ENCODE assay signal across 40 mouse cellular contexts in the genomic region with DNA sequence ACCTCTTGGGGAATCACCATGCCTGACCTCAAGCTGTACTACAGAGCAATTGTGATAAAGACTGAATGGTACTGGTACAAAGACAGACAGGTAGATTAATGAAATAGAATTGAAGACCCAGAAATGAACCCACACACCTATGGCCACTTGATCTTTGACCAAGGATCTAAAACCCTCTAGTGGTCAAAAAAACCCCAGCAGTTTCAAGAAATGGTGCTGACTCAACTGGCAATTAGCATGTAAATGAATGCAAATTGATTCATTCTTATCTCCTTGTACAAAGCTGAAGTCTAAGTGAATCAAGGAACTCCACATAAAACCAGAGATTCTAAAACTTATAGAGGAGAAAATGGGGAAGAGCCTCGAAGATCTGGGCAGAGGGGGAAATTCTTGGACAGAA. TPM values are rescaled to one million over a fixed set of nuclear protein-coding genes. Genes with fewer than 3 reads are reported as not detected.
"Had no signal": no experiment of that assay in that cellular context is flagged by ENCODE, and none has a peak within 500 bp of the region (broad histone marks: within the 10 kb centered on the region; RNA-seq: fewer than 3 reads in every experiment).

No protein-coding gene starts in this region.

RNA-seq across cellular contexts. Expression of gene Olfr1389, which starts 30.2 kb away (rescaled TPM):
- total RNA-seq: left cerebral cortex, postnatal 14 days; left cerebral cortex, postnatal 25 days; left cerebral cortex, postnatal 36 days; left cerebral cortex, postnatal 4 days; liver, adult 2 months; megakaryocyte progenitor cell, adult 5-6 weeks; megakaryocyte, adult 5-6 weeks; megakaryocyte-erythroid progenitor cell, adult 5-6 weeks; monocyte, adult 5-6 weeks had no signal
- polyA plus RNA-seq: limb, embryonic 10.5 days; limb, embryonic 11.5 days; limb, embryonic 12.5 days; limb, embryonic 13.5 days; limb, embryonic 14.5 days; limb, embryonic 15.5 days; liver, adult 2 months; liver, embryonic 11.5 days; liver, embryonic 12.5 days; liver, embryonic 13.5 days; liver, embryonic 14.5 days; liver, embryonic 15.5 days; liver, embryonic 16.5 days; liver, postnatal 0 days; lung, adult 2 months; lung, embryonic 14.5 days; lung, embryonic 15.5 days; lung, embryonic 16.5 days; lung, postnatal 0 days; macrophage; midbrain, embryonic 10.5 days; midbrain, embryonic 11.5 days; midbrain, embryonic 12.5 days; midbrain, embryonic 13.5 days; midbrain, embryonic 14.5 days; midbrain, embryonic 15.5 days; midbrain, embryonic 16.5 days; midbrain, postnatal 0 days; myocyte; neural tube, embryonic 11.5 days; neural tube, embryonic 12.5 days; neural tube, embryonic 13.5 days had no signal

RNA-seq across cellular contexts. Expression of gene Olfr1388, which starts 43.7 kb away (rescaled TPM):
- total RNA-seq: liver, adult 2 months; midbrain, postnatal 0 days; monocyte, adult 5-6 weeks had no signal
- polyA plus RNA-seq: liver, adult 2 months; liver, postnatal 0 days; lung, postnatal 0 days; macrophage; midbrain, embryonic 12.5 days; midbrain, embryonic 13.5 days; midbrain, embryonic 16.5 days; neural tube, embryonic 11.5 days; neural tube, embryonic 12.5 days had no signal

RNA-seq across cellular contexts. Expression of gene Olfr1390, which starts 57.7 kb away (rescaled TPM):
- total RNA-seq: left cerebral cortex, postnatal 14 days; left cerebral cortex, postnatal 25 days; left cerebral cortex, postnatal 36 days; left cerebral cortex, postnatal 4 days; liver, adult 2 months; megakaryocyte progenitor cell, adult 5-6 weeks; megakaryocyte, adult 5-6 weeks; megakaryocyte-erythroid progenitor cell, adult 5-6 weeks; midbrain, postnatal 0 days; monocyte, adult 5-6 weeks had no signal
- polyA plus RNA-seq: limb, embryonic 10.5 days; limb, embryonic 11.5 days; limb, embryonic 12.5 days; limb, embryonic 13.5 days; limb, embryonic 14.5 days; limb, embryonic 15.5 days; liver, adult 2 months; liver, embryonic 11.5 days; liver, embryonic 12.5 days; liver, embryonic 13.5 days; liver, embryonic 14.5 days; liver, embryonic 15.5 days; liver, embryonic 16.5 days; liver, postnatal 0 days; lung, adult 2 months; lung, embryonic 14.5 days; lung, embryonic 15.5 days; lung, embryonic 16.5 days; lung, postnatal 0 days; macrophage; midbrain, embryonic 10.5 days; midbrain, embryonic 11.5 days; midbrain, embryonic 12.5 days; midbrain, embryonic 13.5 days; midbrain, embryonic 14.5 days; midbrain, embryonic 15.5 days; midbrain, embryonic 16.5 days; midbrain, postnatal 0 days; myocyte; neural tube, embryonic 11.5 days; neural tube, embryonic 12.5 days; neural tube, embryonic 13.5 days had no signal
